9 mouse cellular contexts compared by ENCODE assay signal in the genomic region with DNA sequence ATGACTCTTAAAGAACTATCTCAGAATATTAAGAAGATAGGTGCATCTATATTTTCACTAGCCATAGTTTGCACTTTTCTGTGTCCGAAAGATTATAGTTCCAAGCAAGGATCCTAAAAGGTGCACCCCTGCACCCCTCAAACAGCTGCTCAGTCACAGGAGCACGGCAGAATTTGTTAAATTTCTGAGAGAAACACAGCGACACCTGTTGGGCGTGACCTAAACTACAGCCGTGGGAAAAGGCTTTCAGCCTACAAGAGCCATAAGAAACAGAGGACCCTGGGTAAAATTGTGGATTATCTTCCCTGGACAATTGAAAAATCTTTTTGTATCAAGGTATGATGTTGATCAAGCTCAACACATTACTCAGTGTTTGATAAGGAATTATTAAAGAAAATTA.
A peak's percentile ranks its signal among the peaks of the same experiment; 100 is the strongest.
DNase-seq lines count a peak whose midpoint lies in the region; ATAC-seq and TF ChIP-seq lines count a peak whose summit lies in the region.
"Had no signal": no experiment of that assay in that cellular context is flagged by ENCODE, and none has a peak within 500 bp of the region (broad histone marks: within the 10 kb centered on the region; RNA-seq: fewer than 3 reads in every experiment).

No protein-coding gene starts in this region.

- no peaks in the 10 kb centered on the region for H3K27me3 ChIP-seq in hindbrain, embryonic 10.5 days (ENCODE audit: insufficient read depth, poor library complexity, severe bottlenecking)
- H3K27me3 ChIP-seq in hindbrain, embryonic 16.5 days (replicated peaks; ENCODE audit: control insufficient read depth, insufficient read depth, low read length), result no peaks in the 10 kb centered on the region
- H3K27me3 ChIP-seq: limb, embryonic 12.5 days had no signal

- peak; percentile 67 for DNase-seq in hindbrain, embryonic 10.5 days (ENCODE audit: low spot score)
- DNase-seq in 3134 (ENCODE audit: extremely low read depth, insufficient read length, low spot score), result peak; percentile 9
- peak; percentile 68 for DNase-seq in ES-CJ7 (ENCODE audit: low read depth, low spot score)
- peak; percentile 9 to 43 for DNase-seq in left cerebral cortex, adult 2 months (ENCODE audit: extremely low spot score in 1 of 2, low spot score in 2 of 2)
- DNase-seq in right cerebral cortex, postnatal 14 days, result peak; percentile 44
- DNase-seq in spleen, postnatal 14 days (ENCODE audit: low spot score in 2 of 2), result no peak

- no peak overlapping the region for H3K9ac ChIP-seq in hindbrain, embryonic 16.5 days (ENCODE audit: low read depth, low read length)
- H3K9ac ChIP-seq: limb, embryonic 12.5 days had no signal

- no peaks in the 10 kb centered on the region for H3K4me1 ChIP-seq in hindbrain, embryonic 10.5 days (replicated peaks)
- no peaks in the 10 kb centered on the region for H3K4me1 ChIP-seq in hindbrain, embryonic 16.5 days (ENCODE audit: control insufficient read depth, insufficient read depth, low read depth, low read length)
- no peaks in the 10 kb centered on the region for H3K4me1 ChIP-seq in cortical plate, adult 2 months (ENCODE audit: control insufficient read depth, insufficient read depth, low read length)

- TF ChIP-seq CTCF in cortical plate, adult 2 months (IDR thresholded peaks at IDR 0.05; ENCODE audit: extremely low read depth, insufficient read depth, low read length), result peak; percentile 55
- TF ChIP-seq CTCF in left cerebral cortex, adult 2 months (IDR thresholded peaks at IDR 0.05), result peak; percentile 74

- no peak overlapping the region for H3K4me3 ChIP-seq in hindbrain, embryonic 10.5 days
- no peak overlapping the region for H3K4me3 ChIP-seq in hindbrain, embryonic 16.5 days (ENCODE audit: low read length)
- no peak overlapping the region for H3K4me3 ChIP-seq in cortical plate, adult 2 months (ENCODE audit: insufficient read depth, low read length)
- no peak overlapping the region for H3K4me3 ChIP-seq in left cerebral cortex, adult 2 months
- H3K4me3 ChIP-seq: limb, embryonic 12.5 days had no signal

- ATAC-seq in hindbrain, embryonic 16.5 days, result no peak

- no peak overlapping the region for H3K4me2 ChIP-seq in hindbrain, embryonic 16.5 days (ENCODE audit: low read length)
- H3K4me2 ChIP-seq: limb, embryonic 12.5 days had no signal

- TF ChIP-seq POLR2A in cortical plate, adult 2 months (IDR thresholded peaks at IDR 0.05; ENCODE audit: extremely low read depth, insufficient read depth, low read length), result no peak

- no peaks in the 10 kb centered on the region for H3K9me3 ChIP-seq in hindbrain, embryonic 10.5 days
- no peaks in the 10 kb centered on the region for H3K9me3 ChIP-seq in hindbrain, embryonic 16.5 days (ENCODE audit: control insufficient read depth, low read length)
- H3K9me3 ChIP-seq: limb, embryonic 12.5 days had no signal

- H3K27ac ChIP-seq in hindbrain, embryonic 10.5 days, result no peak overlapping the region
- no peak overlapping the region for H3K27ac ChIP-seq in hindbrain, embryonic 16.5 days (ENCODE audit: low read depth, low read length)
- no peak overlapping the region for H3K27ac ChIP-seq in cortical plate, adult 2 months (ENCODE audit: insufficient read depth, low read length)
- H3K27ac ChIP-seq in left cerebral cortex, adult 2 months, result no peak overlapping the region
- H3K27ac ChIP-seq: limb, embryonic 12.5 days had no signal

- H3K36me3 ChIP-seq in hindbrain, embryonic 10.5 days, result no peaks in the 10 kb centered on the region
- no peaks in the 10 kb centered on the region for H3K36me3 ChIP-seq in hindbrain, embryonic 16.5 days (ENCODE audit: control insufficient read depth, insufficient read depth, low read length)
- H3K36me3 ChIP-seq: limb, embryonic 12.5 days had no signal

- intact Hi-C loops in left cerebral cortex, adult 2 months (cut with DNase I), result no loop called here

- WGBS in hindbrain, embryonic 10.5 days, result 18% methylated on average over 5 of the region's 5 CpGs
- WGBS in hindbrain, embryonic 16.5 days, result 15% methylated on average over 5 of the region's 5 CpGs

Comparison
In these comparisons a context has a peak if more than half of its experiments do, and no peak if none do; other contexts are left out.
1. DNase-seq: peak in hindbrain, embryonic 10.5 days (single experiment), 3134 (single experiment), ES-CJ7 (single experiment), left cerebral cortex, adult 2 months (2 of 2) and right cerebral cortex, postnatal 14 days (single experiment); none in spleen, postnatal 14 days (0 of 2).